Mouse (Mus musculus) kidney, postnatal 0 days (tissue): Measurements from ENCODE around the gene Arrdc4. TPM values are rescaled to one million over a fixed set of nuclear protein-coding genes. Genes with fewer than 3 reads are reported as not detected.
A peak's percentile ranks its signal among the peaks of the same experiment; 100 is the strongest.

Source experiments
- ATAC-seq: fragments of 200-750 bp; cut with Nextera tagmentation; replicated peaks from 2 replicates; pipeline ENCODE4 v1.8.0; 2017; ENCODE audit warnings: low read depth, moderate number of reproducible peaks, moderate TSS enrichment, moderate library complexity; ENCODE audit not compliant: low FRiP score
- DNase-seq: peaks from one replicate; pipeline ENCODE4 v3.0.0-alpha.2; 2016; ENCODE audit warnings: low spot score
- H3K27ac ChIP-seq: fragments of 300-500 bp; sonication (generic); 2 replicates; pipeline ENCODE4 v1.5.1; 2014; ENCODE audit warnings: mild to moderate bottlenecking
- H3K27me3 ChIP-seq: fragments of 300-500 bp; sonication (generic); 2 replicates; pipeline ENCODE4 v1.6.1; 2014; ENCODE audit warnings: low read length, mixed read lengths; ENCODE audit not compliant: insufficient read depth
- H3K36me3 ChIP-seq: fragments of 300-500 bp; sonication (generic); 2 replicates; pipeline ENCODE4 v1.6.1; 2014; ENCODE audit warnings: low read length, mixed read lengths; ENCODE audit not compliant: insufficient read depth
- H3K4me1 ChIP-seq: fragments of 300-500 bp; sonication (generic); replicated peaks from 2 replicates; pipeline ENCODE4 v1.6.1; 2014; ENCODE audit warnings: antibody characterized with exemption, low read length, mixed read lengths; ENCODE audit not compliant: insufficient read depth
- H3K4me2 ChIP-seq: fragments of 300-500 bp; sonication (generic); 2 replicates; pipeline ENCODE4 v1.6.1; 2014; ENCODE audit warnings: mild to moderate bottlenecking, low read length, moderate library complexity, mixed read lengths
- H3K4me3 ChIP-seq: fragments of 300-500 bp; sonication (generic); replicated peaks from 2 replicates; pipeline ENCODE4 v1.5.1; 2014; ENCODE audit warnings: low read depth, low read length
- H3K9ac ChIP-seq: fragments of 300-500 bp; sonication (generic); 2 replicates; pipeline ENCODE4 v1.6.1; 2014; ENCODE audit warnings: low read depth, low read length
- H3K9me3 ChIP-seq: fragments of 300-500 bp; sonication (generic); replicated peaks from 2 replicates; pipeline ENCODE4 v1.6.1; 2016; ENCODE audit warnings: low read length, inconsistent platforms, mixed read lengths
- CTCF ChIP-seq: IDR thresholded peaks from 2 replicates; pipeline ENCODE4 v1.5.1; 2016; ENCODE audit warnings: antibody characterized with exemption, low read depth, mild to moderate bottlenecking, moderate library complexity
- WGBS: fragments of 180-500 bp; shearing (Covaris S2); extraction: QIAGEN DNeasy Blood & Tissue Kit; methylation state at CpG from one replicate; pipeline ENCODE4 v1.1.7; 2014; 5-methylcytosine and 5-hydroxymethylcytosine counted together
- polyA plus RNA-seq: library from polyadenylated mRNA; unstranded; fragments of >200 nt; fragmentation: Nextera tagmentation; extraction: Ambion mirVana; gene quantifications from 2 replicates; pipeline ENCODE4 v1.2.1, GENCODE M21; 2015

Gene Arrdc4
- polyA plus RNA-seq = 26.1 and 29.7 TPM in 2 replicates

DNA sequence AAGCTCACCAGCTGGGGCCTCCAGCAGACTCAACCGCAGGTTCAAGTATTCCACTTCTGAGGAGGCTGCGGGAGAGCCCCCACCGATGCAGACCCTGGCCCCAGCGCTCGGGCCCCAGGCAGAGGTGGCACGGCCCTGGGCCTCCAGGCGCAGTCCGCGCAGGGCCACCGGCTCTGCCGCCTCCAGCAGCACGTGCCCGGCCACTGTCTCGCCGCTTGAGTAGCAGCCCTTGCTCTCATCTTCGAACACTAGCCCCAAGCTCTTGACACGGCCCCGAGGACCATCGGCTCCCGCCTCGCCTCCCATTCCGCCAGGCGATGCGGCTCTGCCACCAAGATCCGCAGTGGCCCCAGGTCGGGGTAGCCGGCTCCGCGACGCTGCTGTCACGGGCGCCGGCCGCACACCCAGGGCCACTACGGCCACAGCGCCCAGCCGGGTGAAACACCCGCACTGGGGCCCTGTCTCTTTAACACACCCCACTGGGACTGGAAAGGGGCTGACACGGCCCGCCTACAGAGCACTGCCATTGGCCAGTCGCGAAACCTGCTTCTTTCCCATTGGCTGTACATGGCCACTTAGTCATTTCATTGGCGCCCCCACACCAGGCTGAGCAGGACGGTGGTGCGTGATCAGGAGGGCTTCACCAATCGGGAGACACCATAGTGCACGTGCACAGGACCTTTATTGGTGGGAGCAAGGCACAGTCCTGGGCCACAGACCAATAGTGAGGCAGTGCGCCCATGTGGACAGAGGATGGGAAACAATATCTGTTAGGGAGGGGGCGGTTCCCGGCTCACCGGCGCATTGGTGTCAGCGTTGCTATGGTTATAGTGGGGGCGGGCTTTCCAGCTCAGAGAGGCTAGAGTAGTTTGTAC lies at the start of gene Arrdc4:
TSS of gene Arrdc4 (minus strand) at position 481 of the 875 bp plus-strand sequence.
- Histone ChIP-seq H3K9ac (peak within 1 kb of the TSS; percentile 90), H3K27me3 (no peaks in the 10 kb centered on the region), H3K27ac (peak within 1 kb of the TSS; percentile 91), H3K4me2 (peak within 1 kb of the TSS; percentile 73), H3K9me3 (no peaks in the 10 kb centered on the region), H3K4me3 (peak within 1 kb of the TSS; percentile 79), H3K4me1 (no peaks in the 10 kb centered on the region; the same call in 1 of the 2 replicates), H3K36me3 (0 out of 2 replicates have a peak, but pooled peaks cover 10% of the 10 kb centered on the region)
- ATAC-seq (peak; percentile 100), DNase-seq (peak; percentile 100)
- WGBS = 2% methylated on average over 54 of the region's 54 CpGs
- no peak for TF ChIP-seq CTCF

- 58% methylated on average over 5 of the region's 5 CpGs for WGBS
- no peak for ATAC-seq
- H3K4me3 ChIP-seq = no peak overlapping the region
Measured at GRCm38 (mm10) chr7:68795578-68795977, 46.5 kb upstream of the Arrdc4 start.

DNA sequence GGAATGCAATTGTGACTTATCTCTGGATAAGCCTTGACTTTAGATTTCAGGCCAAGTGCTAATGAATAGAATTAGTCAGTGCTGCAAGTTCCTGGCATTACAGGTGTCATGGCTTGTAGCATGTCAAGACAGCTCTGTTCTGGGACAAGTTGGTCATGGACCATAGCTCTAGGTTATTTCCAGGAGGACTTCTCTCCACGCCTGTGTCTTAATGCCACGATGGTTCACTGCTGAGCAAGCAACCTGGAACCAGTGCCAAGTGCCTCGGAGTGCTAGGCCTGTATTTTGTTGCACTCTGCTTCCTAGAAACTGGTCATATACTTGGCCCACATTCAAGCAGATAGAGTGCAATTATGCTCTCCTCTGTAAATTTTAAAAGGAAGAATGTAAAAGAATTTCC lies 39.7 kb upstream of the Arrdc4 start:
- Histone ChIP-seq H3K9me3 (no peaks in the 10 kb centered on the region), H3K4me2 (no peak overlapping the region), H3K27me3 (no peaks in the 10 kb centered on the region), H3K27ac (no peak overlapping the region), H3K36me3 (no peaks in the 10 kb centered on the region), H3K4me3 (no peak overlapping the region), H3K4me1 (no peaks in the 10 kb centered on the region), H3K9ac (no peak overlapping the region)
- no peak for ATAC-seq
- TF ChIP-seq CTCF = no peak
- WGBS = 49% methylated on average over 3 of the region's 3 CpGs
- no peak for DNase-seq

More at GRCm38 (mm10) chr7:68795578-68795977, 46.5 kb upstream of the Arrdc4 start:
- no peak overlapping the region for H3K4me2 ChIP-seq
- H3K27ac ChIP-seq = no peak overlapping the region
- DNase-seq = no peak
- no peaks in the 10 kb centered on the region for H3K9me3 ChIP-seq
- H3K27me3 ChIP-seq = no peaks in the 10 kb centered on the region
- no peaks in the 10 kb centered on the region for H3K4me1 ChIP-seq
- H3K36me3 ChIP-seq = no peaks in the 10 kb centered on the region
- no peak for TF ChIP-seq CTCF
- no peak overlapping the region for H3K9ac ChIP-seq

DNA sequence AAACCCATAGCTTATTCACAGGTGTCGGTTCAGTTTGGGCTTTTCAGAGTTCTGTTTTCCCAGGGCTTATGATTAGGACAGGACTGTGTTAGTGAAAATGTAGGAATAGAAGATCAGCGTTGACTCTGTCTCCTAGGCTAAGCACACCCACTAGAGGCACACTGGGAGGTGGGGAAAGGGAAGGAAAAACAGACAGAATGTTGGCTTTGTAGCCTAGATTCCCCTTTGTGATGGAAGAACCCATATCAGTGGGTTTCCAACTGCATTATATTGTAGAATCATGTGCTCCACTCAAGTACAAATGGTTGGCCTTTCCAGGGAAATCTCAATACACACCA lies 22.7 kb upstream of the Arrdc4 start:
- no peaks in the 10 kb centered on the region for H3K9me3 ChIP-seq
- no peaks in the 10 kb centered on the region for H3K4me1 ChIP-seq
- H3K36me3 ChIP-seq = no peaks in the 10 kb centered on the region
- DNase-seq (no peak), ATAC-seq (no peak)
- TF ChIP-seq CTCF = no peak
- H3K4me2 ChIP-seq = no peak overlapping the region
- H3K4me3 ChIP-seq = no peak overlapping the region
- 92% methylated on average over 2 of the region's 2 CpGs for WGBS
- H3K27ac ChIP-seq = no peak overlapping the region
- no peaks in the 10 kb centered on the region for H3K27me3 ChIP-seq
- no peak overlapping the region for H3K9ac ChIP-seq

DNA sequence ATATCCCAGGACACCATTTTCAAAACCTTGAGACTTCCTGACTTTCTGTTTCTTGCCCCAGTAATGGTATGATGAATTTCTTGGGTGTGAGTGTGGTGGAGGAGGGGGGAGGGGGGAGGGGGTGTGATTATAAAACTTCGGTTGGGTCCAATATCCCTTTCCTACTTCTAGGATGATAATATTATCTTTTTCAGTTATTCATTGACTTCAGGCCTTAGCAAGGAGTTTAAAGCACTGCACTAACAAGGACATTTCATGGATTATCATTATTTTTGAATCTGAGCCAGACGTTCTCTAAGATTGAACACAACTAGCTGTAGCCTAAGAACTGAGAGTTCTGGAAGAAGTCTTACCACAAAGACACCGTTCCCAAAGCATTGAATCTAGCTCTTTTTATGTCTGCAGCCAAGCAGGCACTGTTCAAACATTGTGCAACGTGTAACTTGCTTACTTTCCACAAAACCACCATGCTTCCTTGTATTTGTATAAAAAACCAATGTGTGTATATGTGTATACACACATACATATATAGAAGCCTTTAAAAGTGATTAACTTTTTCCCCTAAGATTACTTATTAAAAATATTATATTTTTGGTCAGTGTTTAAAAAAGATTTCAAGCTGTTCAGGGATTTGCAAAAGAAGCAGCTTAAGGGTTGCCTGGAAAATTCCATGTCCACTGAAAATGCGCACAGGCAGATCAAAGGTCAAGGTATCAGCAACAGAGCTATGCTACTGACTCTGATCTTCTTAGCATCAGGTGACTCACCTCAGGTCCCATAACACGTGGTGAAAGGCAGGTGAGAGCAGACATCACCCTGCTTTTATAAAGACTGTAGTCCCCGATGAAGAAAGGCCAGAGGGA lies 22.1 kb upstream of the Arrdc4 start:
- H3K4me2 ChIP-seq = no peak overlapping the region
- ATAC-seq (no peak), DNase-seq (no peak)
- no peak overlapping the region for H3K27ac ChIP-seq
- no peaks in the 10 kb centered on the region for H3K36me3 ChIP-seq
- H3K4me3 ChIP-seq = no peak overlapping the region
- no peaks in the 10 kb centered on the region for H3K4me1 ChIP-seq
- H3K9ac ChIP-seq = no peak overlapping the region
- no peaks in the 10 kb centered on the region for H3K9me3 ChIP-seq
- no peaks in the 10 kb centered on the region for H3K27me3 ChIP-seq
- 67% methylated on average over 7 of the region's 7 CpGs for WGBS
- TF ChIP-seq CTCF = no peak

DNA sequence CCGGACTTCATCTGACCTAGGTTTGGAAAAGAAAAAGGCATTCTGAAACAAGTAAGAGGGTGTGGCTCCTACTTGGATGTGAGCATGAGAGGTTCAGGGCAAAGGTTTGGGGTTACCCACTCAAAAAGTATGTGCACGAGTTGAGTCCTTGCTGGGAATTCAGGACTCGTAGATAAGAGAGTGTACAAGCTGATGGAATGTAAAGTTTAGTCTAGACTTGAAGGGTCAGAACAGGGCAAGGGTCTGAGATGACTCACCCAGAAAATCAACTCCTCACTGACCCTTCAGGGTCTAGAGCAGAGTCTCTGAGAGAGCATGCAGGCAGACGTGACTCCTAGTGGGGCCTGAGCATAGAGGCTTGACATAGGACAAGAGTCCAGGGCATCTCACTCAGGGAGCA lies 16.9 kb upstream of the Arrdc4 start:
- whole genome bisulfite sequencing = 88% methylated on average over 4 of the region's 4 CpGs
- H3K9me3 ChIP-seq = no peaks in the 10 kb centered on the region
- no peak overlapping the region for H3K4me2 ChIP-seq
- ATAC-seq (no peak), DNase-seq (no peak)
- H3K27me3 ChIP-seq = no peaks in the 10 kb centered on the region
- no peak overlapping the region for H3K27ac ChIP-seq
- TF ChIP-seq CTCF = no peak
- H3K36me3 ChIP-seq = no peaks in the 10 kb centered on the region
- H3K4me1 ChIP-seq = no peaks in the 10 kb centered on the region
- H3K9ac ChIP-seq = no peak overlapping the region
- no peak overlapping the region for H3K4me3 ChIP-seq
